Mouse (Mus musculus): ENCODE results near the gene Tmem211. TPM values are rescaled to one million over a fixed set of nuclear protein-coding genes. Genes with fewer than 3 reads are reported as not detected.

Tmem211 gene
- not detected in 2 replicates for polyA plus RNA-seq (2015; fragmentation: Nextera tagmentation; extraction: Ambion mirVana)

GRCm38 (mm10) chr5:113226632-113227102 is at the start of gene Tmem211:
Tmem211 (plus strand) TSS chr5:113226909.
- ATAC-seq = peak; percentile 88
- Histone ChIP-seq H3K4me2 (ENCODE audit: low read depth, low read length) (peak within 1 kb of the TSS; percentile 55), H3K4me1 (ENCODE audit: insufficient read depth) (peaks cover 6% of the 10 kb centered on the region), H3K4me3 (ENCODE audit: low read depth, low read length) (no peak within 1 kb of the TSS), H3K27ac (ENCODE audit: low read depth) (0 out of 2 replicates have a peak within 1 kb of the TSS, but pooled peaks have one; percentile 16), H3K36me3 (replicated peaks; ENCODE audit: insufficient read depth, low read length) (no peaks in the 10 kb centered on the region), H3K9ac (replicated peaks) (no peak within 1 kb of the TSS), H3K27me3 (ENCODE audit: insufficient read depth, low read length) (no peaks in the 10 kb centered on the region), H3K9me3 (ENCODE audit: low read length) (no peaks in the 10 kb centered on the region)
- peak; percentile 82 for DNase-seq
- WGBS (ENCODE audit: insufficient replicate concordance) = under 1% methylated on average over 13 of the region's 13 CpGs
- TF ChIP-seq EP300 (IDR thresholded peaks at IDR 0.05; ENCODE audit: low read depth) (no peak), CTCF (IDR thresholded peaks at IDR 0.05; ENCODE audit: low read depth) (peak; percentile 90)

DNA sequence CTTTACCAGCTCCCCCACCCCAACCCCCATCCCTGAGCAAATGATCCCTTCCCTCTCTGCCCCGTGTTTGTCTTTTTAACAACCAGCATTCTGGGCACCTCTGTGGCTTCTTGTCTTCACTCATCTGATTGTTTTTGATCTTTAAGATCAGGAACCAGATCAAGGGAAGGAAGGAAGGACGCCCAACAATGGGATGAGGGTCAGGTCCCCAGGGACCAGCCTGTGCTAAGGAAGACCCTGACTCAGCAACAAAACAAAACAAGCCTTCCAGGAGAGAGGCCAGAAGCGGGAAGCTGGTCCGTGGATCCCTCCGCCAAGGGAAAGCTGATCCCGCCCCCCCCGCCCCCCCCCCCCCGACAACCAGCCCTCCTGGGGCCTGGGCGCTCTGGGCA is 47.3 kb upstream of the Tmem211 start:
- no peak overlapping the region for H3K4me3 ChIP-seq (ENCODE audit: low read depth, low read length)

DNA sequence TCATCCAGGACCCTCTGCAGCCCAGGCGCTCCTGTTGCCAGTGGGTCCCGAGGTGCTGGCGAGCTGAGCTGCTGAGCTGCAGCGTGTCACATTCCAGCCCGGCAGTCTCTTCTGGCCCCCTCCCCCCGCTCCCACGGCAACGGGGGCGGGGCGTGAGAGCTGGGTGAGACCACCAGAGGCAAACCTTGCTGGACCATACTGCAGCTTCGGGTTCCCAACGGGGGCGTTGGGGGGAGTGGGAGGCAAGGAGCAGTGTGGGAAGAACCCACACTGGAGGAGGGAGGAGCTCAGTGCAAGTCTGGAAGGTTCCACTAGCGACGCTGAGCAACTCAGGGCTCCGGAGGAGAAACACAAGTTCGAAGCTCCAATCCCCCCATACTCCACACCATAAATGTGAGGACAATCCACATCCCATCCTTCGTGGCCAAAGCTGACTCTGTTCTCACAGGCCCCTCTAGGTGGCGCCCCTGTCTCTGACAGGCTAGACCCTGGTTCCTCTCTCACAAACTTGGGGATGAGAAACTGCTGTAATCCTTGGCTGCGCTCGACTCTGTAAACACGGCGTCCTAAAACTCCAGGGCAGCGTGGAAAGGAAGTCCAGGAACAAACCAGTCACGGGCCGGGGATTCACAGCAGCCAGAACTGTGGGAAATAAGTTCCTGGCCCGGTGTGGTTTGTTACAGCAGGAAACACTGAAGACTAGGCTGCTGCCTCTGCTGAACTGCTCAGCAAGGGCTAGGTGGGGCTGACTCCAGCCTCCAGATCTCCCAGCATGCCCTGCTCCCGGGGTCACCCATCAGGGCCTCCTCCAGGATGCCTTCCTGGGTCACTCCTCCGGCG is 46.6 kb upstream of the Tmem211 start:
- H3K9me3 ChIP-seq (ENCODE audit: low read length) = no peaks in the 10 kb centered on the region
- peak overlapping the region; percentile 66 for H3K4me2 ChIP-seq (ENCODE audit: low read depth, low read length)
- H3K9ac ChIP-seq (replicated peaks) = peak overlapping the region; percentile 21; the same call in 1 of the 2 replicates
- no peaks in the 10 kb centered on the region for H3K27me3 ChIP-seq (ENCODE audit: insufficient read depth, low read length)
- peak overlapping the region; percentile 59 for H3K27ac ChIP-seq (ENCODE audit: low read depth)
- WGBS (ENCODE audit: insufficient replicate concordance) = 5% methylated on average over 28 of the region's 30 CpGs
- DNase-seq (peak; percentile 85), ATAC-seq (peak; percentile 84)
- peak; percentile 91 for TF ChIP-seq CTCF (IDR thresholded peaks at IDR 0.05; ENCODE audit: low read depth)
- TF ChIP-seq EP300 (IDR thresholded peaks at IDR 0.05; ENCODE audit: low read depth) = no peak
- H3K4me3 ChIP-seq (ENCODE audit: low read depth, low read length) = peak overlapping the region; percentile 26
- H3K4me1 ChIP-seq (ENCODE audit: insufficient read depth) = peaks cover 7% of the 10 kb centered on the region; the same call in 1 of the 2 replicates
- H3K36me3 ChIP-seq (replicated peaks; ENCODE audit: insufficient read depth, low read length) = no peaks in the 10 kb centered on the region

More for the DNA sequence above, 47.3 kb upstream of the Tmem211 start:
- WGBS (ENCODE audit: insufficient replicate concordance) = 40% methylated on average over 7 of the region's 9 CpGs
- H3K4me1 ChIP-seq (ENCODE audit: insufficient read depth) = peaks cover 7% of the 10 kb centered on the region; the same call in 1 of the 2 replicates
- no peak for ATAC-seq
- no peak overlapping the region for H3K9ac ChIP-seq (replicated peaks)
- peak overlapping the region; percentile 35; the same call in 1 of the 2 replicates for H3K4me2 ChIP-seq (ENCODE audit: low read depth, low read length)
- no peak for DNase-seq
- H3K27ac ChIP-seq (ENCODE audit: low read depth) = no peak overlapping the region
- TF ChIP-seq CTCF (IDR thresholded peaks at IDR 0.05; ENCODE audit: low read depth) (no peak), EP300 (IDR thresholded peaks at IDR 0.05; ENCODE audit: low read depth) (no peak)
- H3K36me3 ChIP-seq (replicated peaks; ENCODE audit: insufficient read depth, low read length) = no peaks in the 10 kb centered on the region
- H3K9me3 ChIP-seq (ENCODE audit: low read length) = no peaks in the 10 kb centered on the region
- no peaks in the 10 kb centered on the region for H3K27me3 ChIP-seq (ENCODE audit: insufficient read depth, low read length)

DNA sequence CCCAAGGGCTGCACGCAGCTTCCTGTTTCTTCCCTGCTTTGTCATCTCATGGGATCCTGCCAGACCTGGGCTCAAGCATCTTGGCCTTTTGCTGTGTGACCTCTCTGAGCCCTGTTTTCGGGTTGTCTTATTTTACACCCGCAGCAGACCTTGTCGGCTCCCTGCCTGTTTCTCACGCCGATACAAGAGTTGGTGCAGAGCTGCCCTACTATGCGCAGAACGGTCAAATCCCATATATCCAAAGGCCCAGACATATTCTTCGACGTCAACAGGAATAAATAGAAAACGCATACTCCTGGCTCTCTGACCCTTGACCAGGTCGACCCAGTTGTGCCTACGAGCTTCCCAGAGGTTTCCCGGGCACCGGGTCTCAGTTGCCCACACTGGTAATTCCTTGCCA is 46.0 kb upstream of the Tmem211 start:
- Histone ChIP-seq H3K36me3 (replicated peaks; ENCODE audit: insufficient read depth, low read length) (no peaks in the 10 kb centered on the region), H3K9ac (replicated peaks) (peak overlapping the region; percentile 21; the same call in 1 of the 2 replicates), H3K27me3 (ENCODE audit: insufficient read depth, low read length) (no peaks in the 10 kb centered on the region), H3K27ac (ENCODE audit: low read depth) (peak overlapping the region; percentile 59), H3K4me2 (ENCODE audit: low read depth, low read length) (peak overlapping the region; percentile 66), H3K9me3 (ENCODE audit: low read length) (no peaks in the 10 kb centered on the region), H3K4me1 (ENCODE audit: insufficient read depth) (peaks cover 7% of the 10 kb centered on the region; the same call in 1 of the 2 replicates), H3K4me3 (ENCODE audit: low read depth, low read length) (no peak overlapping the region)
- WGBS (ENCODE audit: insufficient replicate concordance) = 72% methylated on average over 15 of the region's 15 CpGs
- ATAC-seq (no peak), DNase-seq (no peak)
- no peak for TF ChIP-seq CTCF (IDR thresholded peaks at IDR 0.05; ENCODE audit: low read depth)
- no peak for TF ChIP-seq EP300 (IDR thresholded peaks at IDR 0.05; ENCODE audit: low read depth)

DNA sequence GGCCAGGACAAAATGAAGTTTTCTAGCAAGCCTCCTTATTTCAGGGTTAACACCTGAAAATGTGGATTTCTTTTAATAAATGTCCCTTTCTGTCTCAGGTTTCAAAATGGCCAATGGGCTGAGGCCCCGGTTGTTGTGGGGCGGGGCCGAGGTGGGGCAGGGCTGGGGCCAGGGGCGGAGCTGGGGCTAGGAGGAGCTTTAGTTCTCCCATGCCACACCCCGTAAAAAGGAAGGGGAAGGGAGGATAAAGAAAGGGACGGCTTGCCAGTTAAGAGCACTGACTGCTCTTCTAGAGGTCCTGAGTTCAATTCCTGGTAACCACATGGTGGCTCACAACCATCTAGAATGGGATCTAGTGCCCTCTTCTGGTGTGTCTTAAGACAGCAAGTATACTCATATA is 45.3 kb upstream of the Tmem211 start:
- peaks cover 7% of the 10 kb centered on the region; the same call in 1 of the 2 replicates for H3K4me1 ChIP-seq (ENCODE audit: insufficient read depth)
- 33% methylated on average over 6 of the region's 6 CpGs for WGBS (ENCODE audit: insufficient replicate concordance)
- H3K4me2 ChIP-seq (ENCODE audit: low read depth, low read length) = no peak overlapping the region
- TF ChIP-seq CTCF (IDR thresholded peaks at IDR 0.05; ENCODE audit: low read depth) (no peak), EP300 (IDR thresholded peaks at IDR 0.05; ENCODE audit: low read depth) (no peak)
- H3K9me3 ChIP-seq (ENCODE audit: low read length) = no peaks in the 10 kb centered on the region
- no peaks in the 10 kb centered on the region for H3K36me3 ChIP-seq (replicated peaks; ENCODE audit: insufficient read depth, low read length)
- H3K4me3 ChIP-seq (ENCODE audit: low read depth, low read length) = no peak overlapping the region
- DNase-seq (no peak), ATAC-seq (no peak)
- no peak overlapping the region for H3K27ac ChIP-seq (ENCODE audit: low read depth)
- no peak overlapping the region for H3K9ac ChIP-seq (replicated peaks)
- no peaks in the 10 kb centered on the region for H3K27me3 ChIP-seq (ENCODE audit: insufficient read depth, low read length)

DNA sequence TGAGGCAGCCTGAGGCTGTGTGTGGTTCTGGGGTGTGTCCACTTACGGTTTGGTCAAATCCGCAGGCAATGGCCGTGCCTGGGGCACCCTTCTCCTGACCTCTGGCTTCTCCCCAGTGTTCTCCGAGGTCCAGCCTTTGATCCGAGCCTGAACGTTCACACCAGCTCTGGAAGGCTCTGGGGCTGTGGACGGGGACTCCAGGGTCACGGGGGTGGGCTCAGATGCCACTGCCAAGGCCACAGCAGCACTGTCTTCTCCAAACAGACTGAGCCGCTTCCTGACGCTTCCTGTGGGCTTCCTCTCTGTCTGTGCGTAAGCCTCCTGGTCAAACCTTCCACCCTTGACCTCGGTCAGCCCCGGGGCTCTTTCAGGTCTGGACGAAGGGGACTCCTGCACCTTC is 36.2 kb upstream of the Tmem211 start:
- ATAC-seq (no peak), DNase-seq (no peak)
- Histone ChIP-seq H3K36me3 (replicated peaks; ENCODE audit: insufficient read depth, low read length) (peaks cover 4% of the 10 kb centered on the region; the same call in 1 of the 2 replicates), H3K4me1 (ENCODE audit: insufficient read depth) (no peaks in the 10 kb centered on the region), H3K9me3 (ENCODE audit: low read length) (no peaks in the 10 kb centered on the region), H3K9ac (replicated peaks) (no peak overlapping the region), H3K27me3 (ENCODE audit: insufficient read depth, low read length) (no peaks in the 10 kb centered on the region), H3K4me2 (ENCODE audit: low read depth, low read length) (no peak overlapping the region), H3K4me3 (ENCODE audit: low read depth, low read length) (no peak overlapping the region), H3K27ac (ENCODE audit: low read depth) (no peak overlapping the region)
- TF ChIP-seq EP300 (IDR thresholded peaks at IDR 0.05; ENCODE audit: low read depth) (no peak), CTCF (IDR thresholded peaks at IDR 0.05; ENCODE audit: low read depth) (no peak)
- 49% methylated on average over 14 of the region's 14 CpGs for WGBS (ENCODE audit: insufficient replicate concordance)

Data from liver, postnatal 0 days (tissue).